Mouse (Mus musculus): ENCODE measurements around the gene Frmd4a. TPM values are rescaled to one million over a fixed set of nuclear protein-coding genes. Genes with fewer than 3 reads are reported as not detected.

Gene Frmd4a
- polyA plus RNA-seq, 1 experiment from 2014 or later, result 56.0 TPM

DNA sequence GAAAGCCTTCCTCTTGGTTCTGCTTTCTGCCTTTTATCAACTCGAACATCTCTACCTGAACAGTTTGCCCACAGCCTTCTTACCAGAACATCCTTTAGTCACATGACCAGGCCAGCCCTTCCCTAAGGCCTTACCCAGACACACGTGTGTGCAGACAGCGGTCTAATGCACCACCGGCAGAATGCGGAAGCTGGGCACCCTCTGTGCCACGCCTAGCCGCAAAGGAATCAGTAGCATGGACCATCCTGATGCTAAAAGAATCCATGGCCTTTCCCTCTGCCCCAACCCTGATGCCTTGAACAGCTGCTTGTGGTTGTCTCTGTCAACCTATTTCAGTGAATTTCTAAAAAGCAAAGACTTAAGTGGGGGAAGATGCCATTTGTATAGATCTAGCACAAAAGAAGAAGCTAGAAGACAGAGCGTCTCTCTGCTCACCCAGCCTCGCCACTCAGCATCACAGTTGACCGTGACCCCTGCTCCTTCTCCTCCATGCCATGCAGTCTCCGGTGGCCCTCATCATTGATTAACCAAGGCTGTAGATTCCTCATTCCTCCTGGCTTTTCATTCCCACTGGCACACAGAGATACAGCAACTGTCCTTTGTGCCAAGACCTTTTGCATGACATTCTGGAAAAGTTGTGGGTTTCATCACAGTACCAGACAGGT is 514.1 kb downstream of the Frmd4a start:
- no peaks in the 10 kb centered on the region for H3K27me3 ChIP-seq (ENCODE audit: control insufficient read depth, insufficient read depth, low read depth, low read length)
- H3K27ac ChIP-seq (ENCODE audit: low read length), result no peak overlapping the region
- 93% methylated on average over 11 of the region's 11 CpGs for WGBS
- no peak overlapping the region for H3K9ac ChIP-seq (ENCODE audit: low read depth, low read length)
- ATAC-seq, result no peak
- H3K36me3 ChIP-seq (ENCODE audit: control insufficient read depth, insufficient read depth, low read length), result peaks cover 9% of the 10 kb centered on the region
- no peak overlapping the region for H3K4me2 ChIP-seq (ENCODE audit: low read length)
- H3K4me3 ChIP-seq (ENCODE audit: low read depth, low read length), result no peak overlapping the region
- H3K4me1 ChIP-seq (ENCODE audit: control insufficient read depth, insufficient read depth, low read length), result peaks cover 7% of the 10 kb centered on the region
- no peaks in the 10 kb centered on the region for H3K9me3 ChIP-seq (replicated peaks; ENCODE audit: control insufficient read depth, low read length, poor library complexity, severe bottlenecking)

- ATAC-seq, result no peak
- Histone ChIP-seq H3K4me3 (ENCODE audit: low read depth, low read length) (no peak overlapping the region), H3K4me2 (ENCODE audit: low read length) (no peak overlapping the region), H3K36me3 (ENCODE audit: control insufficient read depth, insufficient read depth, low read length) (peaks cover 12% of the 10 kb centered on the region), H3K27me3 (ENCODE audit: control insufficient read depth, insufficient read depth, low read depth, low read length) (no peaks in the 10 kb centered on the region), H3K27ac (ENCODE audit: low read length) (no peak overlapping the region), H3K9ac (ENCODE audit: low read depth, low read length) (no peak overlapping the region), H3K4me1 (ENCODE audit: control insufficient read depth, insufficient read depth, low read length) (peaks cover 7% of the 10 kb centered on the region), H3K9me3 (replicated peaks; ENCODE audit: control insufficient read depth, low read length, poor library complexity, severe bottlenecking) (no peaks in the 10 kb centered on the region)
- WGBS, result 97% methylated on average over 5 of the region's 5 CpGs
Measured at GRCm38 (mm10) chr2:4532198-4532568, 514.7 kb downstream of the Frmd4a start.

GRCm38 (mm10) chr2:4532945-4533344 is 515.4 kb downstream of the Frmd4a start:
- WGBS, result 96% methylated on average over 6 of the region's 6 CpGs

DNA sequence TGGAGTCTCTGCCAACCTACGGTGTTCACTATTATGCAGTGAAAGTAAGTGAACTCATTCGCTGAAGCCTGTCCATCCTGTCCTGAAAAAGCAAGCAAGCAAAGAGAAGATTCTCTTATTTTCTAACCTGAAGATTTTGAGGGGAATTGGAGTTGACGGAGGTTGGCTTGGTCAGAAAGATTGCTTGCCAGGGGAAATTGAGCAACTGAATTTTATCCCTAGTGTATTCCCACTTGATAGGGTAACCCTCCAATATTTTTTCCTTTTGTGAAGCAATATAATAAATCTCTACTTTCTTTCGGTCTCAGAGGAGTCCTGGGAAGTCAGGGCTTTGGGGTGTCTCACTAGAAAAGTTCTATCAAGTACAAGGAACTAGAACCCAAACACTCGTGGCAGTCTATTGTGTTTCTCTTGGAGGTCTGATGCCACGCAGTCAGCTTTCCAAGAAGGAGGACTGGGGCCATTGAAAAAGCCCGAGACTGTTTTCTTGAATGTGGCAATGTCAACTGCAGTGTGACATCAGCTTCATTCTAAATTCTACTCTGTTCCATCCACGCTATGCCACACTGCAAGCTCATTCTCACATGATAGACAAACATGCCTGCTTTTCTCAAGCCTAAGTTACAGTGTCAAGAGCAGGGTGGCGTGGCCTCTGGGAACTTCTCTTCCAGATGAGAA is 517.8 kb downstream of the Frmd4a start:
- WGBS, result 92% methylated on average over 9 of the region's 9 CpGs

More at GRCm38 (mm10) chr2:4532945-4533344, 515.4 kb downstream of the Frmd4a start:
- H3K9ac ChIP-seq (ENCODE audit: low read depth, low read length), result no peak overlapping the region
- no peak overlapping the region for H3K4me2 ChIP-seq (ENCODE audit: low read length)
- no peak for ATAC-seq
- no peak overlapping the region for H3K4me3 ChIP-seq (ENCODE audit: low read depth, low read length)
- H3K36me3 ChIP-seq (ENCODE audit: control insufficient read depth, insufficient read depth, low read length), result peaks cover 12% of the 10 kb centered on the region
- H3K27ac ChIP-seq (ENCODE audit: low read length), result no peak overlapping the region
- H3K9me3 ChIP-seq (replicated peaks; ENCODE audit: control insufficient read depth, low read length, poor library complexity, severe bottlenecking), result no peaks in the 10 kb centered on the region
- no peaks in the 10 kb centered on the region for H3K27me3 ChIP-seq (ENCODE audit: control insufficient read depth, insufficient read depth, low read depth, low read length)
- peaks cover 7% of the 10 kb centered on the region for H3K4me1 ChIP-seq (ENCODE audit: control insufficient read depth, insufficient read depth, low read length)

GRCm38 (mm10) chr2:4541330-4541729 is 523.8 kb downstream of the Frmd4a start:
- Histone ChIP-seq H3K36me3 (ENCODE audit: control insufficient read depth, insufficient read depth, low read length) (peaks cover 3% of the 10 kb centered on the region; the same call in 1 of the 2 replicates), H3K9ac (ENCODE audit: low read depth, low read length) (no peak overlapping the region), H3K27ac (ENCODE audit: low read length) (peak overlapping the region; percentile 19), H3K27me3 (ENCODE audit: control insufficient read depth, insufficient read depth, low read depth, low read length) (no peaks in the 10 kb centered on the region), H3K4me2 (ENCODE audit: low read length) (no peak overlapping the region), H3K4me1 (ENCODE audit: control insufficient read depth, insufficient read depth, low read length) (peaks cover 44% of the 10 kb centered on the region), H3K9me3 (replicated peaks; ENCODE audit: control insufficient read depth, low read length, poor library complexity, severe bottlenecking) (no peaks in the 10 kb centered on the region), H3K4me3 (ENCODE audit: low read depth, low read length) (no peak overlapping the region)
- ATAC-seq, result no peak
- 30% methylated on average over 4 of the region's 4 CpGs for WGBS

More for the DNA sequence above, 517.8 kb downstream of the Frmd4a start:
- Histone ChIP-seq H3K36me3 (ENCODE audit: control insufficient read depth, insufficient read depth, low read length) (peaks cover 10% of the 10 kb centered on the region), H3K27me3 (ENCODE audit: control insufficient read depth, insufficient read depth, low read depth, low read length) (no peaks in the 10 kb centered on the region), H3K9me3 (replicated peaks; ENCODE audit: control insufficient read depth, low read length, poor library complexity, severe bottlenecking) (no peaks in the 10 kb centered on the region), H3K27ac (ENCODE audit: low read length) (no peak overlapping the region), H3K9ac (ENCODE audit: low read depth, low read length) (no peak overlapping the region), H3K4me3 (ENCODE audit: low read depth, low read length) (no peak overlapping the region), H3K4me1 (ENCODE audit: control insufficient read depth, insufficient read depth, low read length) (0 out of 2 replicates have a peak, but pooled peaks cover 3% of the 10 kb centered on the region), H3K4me2 (ENCODE audit: low read length) (no peak overlapping the region)
- no peak for ATAC-seq

DNA sequence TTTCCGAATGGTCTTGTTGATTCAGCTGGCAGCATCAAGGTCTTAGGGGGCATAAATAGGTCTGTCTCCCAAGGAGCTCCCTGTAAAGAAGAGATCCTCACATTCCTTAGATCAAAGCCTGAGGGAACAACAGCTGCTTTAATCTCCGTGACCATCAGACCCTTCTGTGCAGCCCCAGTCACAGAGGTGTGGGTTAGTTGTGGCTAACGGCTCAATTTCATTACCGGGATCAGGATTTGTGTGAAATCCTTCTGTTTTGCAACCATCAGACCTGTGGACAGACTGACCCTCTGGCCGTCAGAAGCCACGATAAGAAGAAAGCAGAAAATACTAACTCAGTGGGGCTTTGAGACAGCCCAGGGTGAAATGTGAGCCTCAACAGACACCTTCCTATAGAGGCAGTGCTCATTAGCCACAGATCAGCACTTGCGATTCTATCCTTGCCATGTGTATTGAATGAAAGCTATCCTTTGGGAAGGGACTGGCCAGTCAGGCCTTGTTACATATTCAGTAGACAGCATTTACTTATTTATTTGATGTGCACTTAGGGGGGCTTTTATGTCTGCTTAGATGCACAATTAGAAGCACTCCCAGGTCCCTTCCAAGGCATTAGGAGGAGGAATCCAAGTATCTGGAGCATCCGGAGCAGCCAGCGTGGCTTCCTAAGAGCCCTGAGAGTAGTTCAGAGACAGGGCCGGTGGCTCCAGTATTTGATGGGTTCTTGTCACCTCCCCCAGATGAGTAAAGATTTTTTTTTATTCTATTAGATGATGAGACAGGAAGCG is 524.5 kb downstream of the Frmd4a start:
- Histone ChIP-seq H3K9ac (ENCODE audit: low read depth, low read length) (0 out of 2 replicates have a peak overlapping the region, but pooled peaks have one; percentile 8), H3K27ac (ENCODE audit: low read length) (peak overlapping the region; percentile 19), H3K27me3 (ENCODE audit: control insufficient read depth, insufficient read depth, low read depth, low read length) (no peaks in the 10 kb centered on the region), H3K36me3 (ENCODE audit: control insufficient read depth, insufficient read depth, low read length) (peaks cover 1% of the 10 kb centered on the region; the same call in 1 of the 2 replicates), H3K4me3 (ENCODE audit: low read depth, low read length) (no peak overlapping the region), H3K4me2 (ENCODE audit: low read length) (no peak overlapping the region), H3K4me1 (ENCODE audit: control insufficient read depth, insufficient read depth, low read length) (peaks cover 44% of the 10 kb centered on the region), H3K9me3 (replicated peaks; ENCODE audit: control insufficient read depth, low read length, poor library complexity, severe bottlenecking) (no peaks in the 10 kb centered on the region)
- WGBS, result 10% methylated on average over 11 of the region's 11 CpGs
- peak; percentile 63; the same call in 1 of the 2 replicates for ATAC-seq

GRCm38 (mm10) chr2:4542629-4543416 is 525.3 kb downstream of the Frmd4a start:
- ATAC-seq, result peak; percentile 41; the same call in 1 of the 2 replicates
- H3K4me1 ChIP-seq (ENCODE audit: control insufficient read depth, insufficient read depth, low read length), result peaks cover 44% of the 10 kb centered on the region
- no peaks in the 10 kb centered on the region for H3K27me3 ChIP-seq (ENCODE audit: control insufficient read depth, insufficient read depth, low read depth, low read length)
- H3K4me2 ChIP-seq (ENCODE audit: low read length), result no peak overlapping the region
- peak overlapping the region; percentile 19 for H3K27ac ChIP-seq (ENCODE audit: low read length)
- H3K9ac ChIP-seq (ENCODE audit: low read depth, low read length), result no peak overlapping the region; the same call in 1 of the 2 replicates
- no peaks in the 10 kb centered on the region for H3K9me3 ChIP-seq (replicated peaks; ENCODE audit: control insufficient read depth, low read length, poor library complexity, severe bottlenecking)
- H3K36me3 ChIP-seq (ENCODE audit: control insufficient read depth, insufficient read depth, low read length), result no peaks in the 10 kb centered on the region
- WGBS, result 33% methylated on average over 11 of the region's 11 CpGs
- no peak overlapping the region for H3K4me3 ChIP-seq (ENCODE audit: low read depth, low read length)

DNA sequence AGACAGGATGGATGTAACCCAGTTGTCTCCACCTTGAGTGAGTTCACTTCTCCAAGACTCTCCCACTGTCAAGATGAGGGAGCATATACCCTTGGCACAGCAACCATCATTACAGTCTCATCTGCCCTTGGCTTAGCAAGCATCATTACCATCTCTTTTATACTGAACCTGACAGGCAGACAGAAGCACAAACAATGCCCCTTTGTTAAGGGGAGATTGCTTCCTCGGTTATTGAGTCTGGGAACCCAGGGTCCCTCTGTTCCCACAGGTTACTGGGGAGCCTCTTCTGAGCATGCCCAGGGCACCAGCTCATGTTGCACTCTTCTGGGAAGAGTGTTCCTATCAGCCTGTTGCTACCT is 525.9 kb downstream of the Frmd4a start:
- Histone ChIP-seq H3K9me3 (replicated peaks; ENCODE audit: control insufficient read depth, low read length, poor library complexity, severe bottlenecking) (no peaks in the 10 kb centered on the region), H3K4me2 (ENCODE audit: low read length) (no peak overlapping the region), H3K4me3 (ENCODE audit: low read depth, low read length) (no peak overlapping the region), H3K9ac (ENCODE audit: low read depth, low read length) (no peak overlapping the region), H3K4me1 (ENCODE audit: control insufficient read depth, insufficient read depth, low read length) (peaks cover 44% of the 10 kb centered on the region), H3K27ac (ENCODE audit: low read length) (peak overlapping the region; percentile 19; the same call in 1 of the 2 replicates), H3K27me3 (ENCODE audit: control insufficient read depth, insufficient read depth, low read depth, low read length) (no peaks in the 10 kb centered on the region), H3K36me3 (ENCODE audit: control insufficient read depth, insufficient read depth, low read length) (no peaks in the 10 kb centered on the region)
- WGBS, result 0% methylated on average over 1 of the region's 1 CpGs
- ATAC-seq, result peak; percentile 14; the same call in 1 of the 2 replicates

Data from midbrain, embryonic 16.5 days (tissue).